Mouse (Mus musculus) heart, postnatal 0 days (tissue): ENCODE measurements at regions not wholly inside any gene's neighbourhood (a gene's known extent, or its start where the extent isn't known, plus 50 kb on each side); places are given as distances from the start of the nearest gene placed in this dataset.

Experiments used
- CTCF ChIP-seq: IDR thresholded peaks from 2 replicates; pipeline ENCODE4 v1.5.1; 2016; ENCODE audit warnings: antibody characterized with exemption, control low read depth, low read depth
- EP300 ChIP-seq: IDR thresholded peaks from 2 replicates; pipeline ENCODE4 v1.6.1; 2016; ENCODE audit warnings: antibody characterized with exemption, low read depth

DNA sequence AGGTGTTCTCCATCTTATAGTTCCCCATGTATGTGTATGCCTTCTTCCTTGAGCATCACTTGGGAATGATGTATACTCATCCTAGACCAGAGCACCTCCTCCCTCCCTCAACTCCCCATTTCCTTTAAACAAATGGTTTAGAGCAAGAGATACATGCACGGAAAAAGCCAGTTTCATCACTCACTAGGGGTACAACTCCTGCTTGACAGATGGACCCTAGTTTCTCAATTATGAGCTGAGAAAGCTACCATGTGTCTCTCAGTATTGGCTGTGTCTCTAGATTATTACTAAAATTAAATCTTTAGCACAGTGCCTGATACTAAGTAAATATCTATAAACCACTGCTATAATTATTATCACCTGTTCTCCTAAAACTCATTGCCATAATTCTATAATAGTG, 266.2 kb upstream of the Nr3c2 start:
- no peak for TF ChIP-seq CTCF
- TF ChIP-seq EP300, result no peak
